21 mouse cellular contexts compared by ENCODE assay signal in the genomic region with DNA sequence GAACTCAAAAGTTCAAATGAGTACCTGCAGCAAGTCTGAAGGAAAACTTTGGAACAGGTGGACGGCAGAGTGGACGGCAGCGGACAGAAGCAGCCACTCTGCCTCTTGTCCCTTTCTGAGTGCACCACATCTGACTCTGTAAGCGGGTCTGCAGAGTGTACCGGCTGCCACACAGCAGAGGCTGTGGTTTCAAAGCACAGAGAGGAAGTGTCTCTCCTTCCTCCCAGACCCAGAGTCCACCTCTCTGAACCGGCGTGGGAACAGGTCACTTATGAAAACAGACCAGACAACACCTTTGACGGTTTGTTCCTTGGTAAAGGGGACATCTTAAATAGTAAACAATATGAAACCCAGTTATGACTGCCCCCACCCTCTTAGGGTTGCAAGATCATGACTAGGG.
"Had no signal": no experiment of that assay in that cellular context is flagged by ENCODE, and none has a peak within 500 bp of the region (broad histone marks: within the 10 kb centered on the region; RNA-seq: fewer than 3 reads in every experiment).

No protein-coding gene starts in this region.

- H3K4me3 ChIP-seq: layer of hippocampus, adult 2 months; limb, embryonic 12.5 days; limb, embryonic 15.5 days; neural tube, embryonic 12.5 days; neural tube, embryonic 15.5 days had no signal

- H3K9ac ChIP-seq: limb, embryonic 12.5 days; limb, embryonic 15.5 days; liver, embryonic 14.5 days; liver, postnatal 0 days; lung, embryonic 14.5 days; neural tube, embryonic 12.5 days; neural tube, embryonic 15.5 days had no signal

- H3K27ac ChIP-seq: kidney, postnatal 0 days; layer of hippocampus, adult 2 months; limb, embryonic 12.5 days; limb, embryonic 15.5 days; liver, embryonic 14.5 days; macrophage; neural tube, embryonic 12.5 days; neural tube, embryonic 15.5 days; stomach, postnatal 0 days had no signal

- ATAC-seq: liver, postnatal 0 days; lung, postnatal 0 days had no signal

- H3K27me3 ChIP-seq: neural tube, embryonic 12.5 days; neural tube, embryonic 15.5 days had no signal

- H3K4me2 ChIP-seq: limb, embryonic 12.5 days; limb, embryonic 15.5 days; liver, embryonic 11.5 days; lung, embryonic 14.5 days; midbrain, embryonic 11.5 days; neural tube, embryonic 12.5 days; neural tube, embryonic 15.5 days had no signal

- H3K4me1 ChIP-seq: neural tube, embryonic 12.5 days; neural tube, embryonic 15.5 days had no signal

- DNase-seq: kidney, postnatal 25 days; layer of hippocampus, adult 9-11 months; left cerebral cortex, postnatal 4 days; liver, postnatal 0 days; lung, embryonic 14.5 days; midbrain, embryonic 14.5 days; thymus, adult 2 months; thymus, postnatal 14 days; thymus, postnatal 4 days had no signal

- H3K9me3 ChIP-seq: limb, embryonic 12.5 days; limb, embryonic 15.5 days; neural tube, embryonic 12.5 days; neural tube, embryonic 15.5 days had no signal

- H3K36me3 ChIP-seq: limb, embryonic 12.5 days; limb, embryonic 15.5 days; neural tube, embryonic 12.5 days; neural tube, embryonic 15.5 days had no signal
